Mouse (Mus musculus) ovary, postnatal 36 days (tissue): Measurements from ENCODE around the gene Eps15l1.

Source experiments
- DNase-seq: peaks from one replicate; pipeline ENCODE4 v3.0.0; 2022; ENCODE audit warnings: low spot score, mixed read lengths

Gene Eps15l1

GRCm38 (mm10) chr8:72421362-72422335 lies at the start of gene Eps15l1:
Gene Eps15l1, minus strand, starts transcription at chr8:72421460.
- peak; percentile 99 for DNase-seq

GRCm38 (mm10) chr8:72470684-72471083 lies 49.4 kb upstream of the Eps15l1 start:
- no peak for DNase-seq

GRCm38 (mm10) chr8:72469984-72470383 lies 48.7 kb upstream of the Eps15l1 start:
- DNase-seq, result no peak

GRCm38 (mm10) chr8:72469243-72469642 lies 48.0 kb upstream of the Eps15l1 start:
- DNase-seq, result no peak

- no peak for DNase-seq
Measured at GRCm38 (mm10) chr8:72464211-72464610, 43.0 kb upstream of the Eps15l1 start.

- no peak for DNase-seq
Measured at GRCm38 (mm10) chr8:72459881-72460533, 38.7 kb upstream of the Eps15l1 start.

GRCm38 (mm10) chr8:72458457-72458856 lies 37.2 kb upstream of the Eps15l1 start:
- no peak for DNase-seq

- no peak for DNase-seq
Measured at GRCm38 (mm10) chr8:72457806-72458205, 36.5 kb upstream of the Eps15l1 start.

- DNase-seq, result no peak
Measured at GRCm38 (mm10) chr8:72455317-72455716, 34.1 kb upstream of the Eps15l1 start.

GRCm38 (mm10) chr8:72453904-72454303 lies 32.6 kb upstream of the Eps15l1 start:
- DNase-seq, result no peak

GRCm38 (mm10) chr8:72451516-72451915 lies 30.3 kb upstream of the Eps15l1 start:
- DNase-seq, result no peak

GRCm38 (mm10) chr8:72445071-72445470 lies 23.8 kb upstream of the Eps15l1 start:
- no peak for DNase-seq

GRCm38 (mm10) chr8:72443994-72444350 lies 22.7 kb upstream of the Eps15l1 start:
- DNase-seq, result no peak

GRCm38 (mm10) chr8:72443338-72443993 lies 22.2 kb upstream of the Eps15l1 start, which contains the start of the genes Calr3 and 1700030K09Rik:
Gene Calr3, minus strand, starts transcription at chr8:72443870.
Gene 1700030K09Rik, plus strand, starts transcription at chr8:72443880.
- DNase-seq, result peak; percentile 95

GRCm38 (mm10) chr8:72438248-72439015 lies 17.2 kb upstream of the Eps15l1 start:
- DNase-seq, result no peak

- peak; percentile 84 for DNase-seq
Measured at GRCm38 (mm10) chr8:72434952-72435351, 13.7 kb upstream of the Eps15l1 start.

GRCm38 (mm10) chr8:72429676-72430075 lies 8.4 kb upstream of the Eps15l1 start:
- DNase-seq, result no peak

- DNase-seq, result no peak
Measured at GRCm38 (mm10) chr8:72422926-72423325, 1.7 kb upstream of the Eps15l1 start.

GRCm38 (mm10) chr8:72420571-72421361 lies 494 bp downstream of the Eps15l1 start:
- DNase-seq, result peak; percentile 48

GRCm38 (mm10) chr8:72418073-72418472 lies 3.2 kb downstream of the Eps15l1 start:
- no peak for DNase-seq

GRCm38 (mm10) chr8:72415252-72415651 lies 6.0 kb downstream of the Eps15l1 start:
- no peak for DNase-seq
